Mouse (Mus musculus): ENCODE data around the gene Cpsf4l. TPM values are rescaled to one million over a fixed set of nuclear protein-coding genes. Genes with fewer than 3 reads are reported as not detected.

Cpsf4l gene
- total RNA-seq, 2 experiments from 2014 or later, result not detected

DNA sequence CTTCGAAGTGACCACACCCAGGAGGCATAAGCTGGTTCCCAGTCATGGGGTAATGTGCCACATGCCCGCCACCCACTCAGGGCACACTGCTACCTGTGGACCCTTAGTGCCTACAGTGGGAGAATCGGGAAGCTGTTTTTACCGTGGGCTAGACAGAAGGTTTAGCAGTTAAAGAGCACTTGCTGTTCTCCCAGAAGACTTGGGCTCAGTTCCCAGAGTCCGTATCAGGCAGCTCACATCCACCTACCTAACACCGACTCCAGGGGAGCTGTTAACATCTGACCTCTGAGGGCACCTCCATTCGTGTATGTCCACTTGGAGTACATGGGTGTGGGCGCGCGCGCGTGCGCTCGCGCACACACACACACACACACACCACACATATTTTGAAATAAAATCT lies 55.7 kb downstream of the Cpsf4l start:
- no peak for DNase-seq
- Histone ChIP-seq H3K4me3 (no peak overlapping the region), H3K27ac (no peak overlapping the region)
- TF ChIP-seq CTCF (IDR thresholded peaks at IDR 0.05), result no peak
- intact Hi-C loops (cut with DNase I), result no loop called here

GRCm38 (mm10) chr11:113652516-113652915 lies 57.3 kb downstream of the Cpsf4l start:
- intact Hi-C loops (cut with DNase I), result no loop called here
- TF ChIP-seq CTCF (IDR thresholded peaks at IDR 0.05), result no peak
- DNase-seq, result no peak
- Histone ChIP-seq H3K4me3 (no peak overlapping the region), H3K27ac (no peak overlapping the region)

DNA sequence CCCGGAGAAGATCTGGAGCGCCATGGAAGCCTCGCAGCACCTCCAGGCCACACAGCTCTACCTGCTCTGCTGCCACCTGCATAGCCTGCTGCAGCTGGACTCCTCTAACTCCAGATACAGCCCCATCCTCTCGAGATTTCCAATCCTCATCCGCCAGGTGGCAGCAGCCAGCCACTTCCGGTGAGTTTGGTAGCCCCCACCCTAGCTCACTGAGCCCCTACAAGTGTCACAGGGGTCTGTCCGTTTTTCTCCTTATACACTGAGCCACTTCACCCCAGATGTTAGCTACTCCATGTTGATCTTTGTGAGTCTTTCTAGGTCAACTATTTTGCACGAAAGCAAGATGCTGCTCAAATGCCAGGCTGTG lies 57.9 kb downstream of the Cpsf4l start:
- intact Hi-C loops (cut with DNase I), result no loop called here
- H3K27ac ChIP-seq, result no peak overlapping the region
- H3K4me3 ChIP-seq, result no peak overlapping the region
- TF ChIP-seq CTCF (IDR thresholded peaks at IDR 0.05), result peak; percentile 49
- peak; percentile 49 for DNase-seq

DNA sequence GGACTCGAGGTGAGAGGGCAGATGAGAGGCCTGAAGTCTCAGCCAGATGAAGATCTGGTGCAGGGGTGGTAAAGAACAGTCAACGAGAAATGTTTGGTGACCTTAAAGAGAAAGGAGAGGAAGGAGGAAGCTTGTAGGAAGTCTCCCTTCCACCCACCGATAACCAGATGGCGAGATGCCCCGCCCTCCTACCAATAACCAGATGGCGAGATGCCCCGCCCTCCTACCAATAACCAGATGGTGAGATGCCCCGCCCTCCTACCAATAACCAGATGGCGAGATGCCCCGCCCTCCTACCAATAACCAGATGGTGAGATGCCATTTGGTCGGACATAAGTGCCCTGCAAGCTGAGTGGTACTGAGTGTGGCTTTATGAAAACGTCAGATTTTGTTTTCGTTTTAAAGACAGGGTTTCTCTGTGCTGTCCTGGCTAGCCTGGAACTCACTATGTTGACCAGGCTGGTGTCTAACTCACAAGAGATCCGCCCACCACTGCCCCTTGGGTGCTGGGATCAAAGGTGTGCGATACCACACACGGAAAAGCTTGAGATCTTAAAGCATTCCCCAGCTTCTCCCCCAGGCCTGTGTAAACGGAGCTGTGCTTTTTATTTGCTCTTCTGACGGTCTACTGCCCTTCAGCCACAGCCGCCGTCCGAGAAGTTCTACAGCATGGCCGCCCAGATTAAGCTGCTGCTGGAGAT lies 58.5 kb downstream of the Cpsf4l start:
- no peak for DNase-seq
- peak overlapping the region; percentile 40; the same call in 1 of the 2 replicates for H3K27ac ChIP-seq
- H3K4me3 ChIP-seq, result no peak overlapping the region
- no peak for TF ChIP-seq CTCF (IDR thresholded peaks at IDR 0.05)
- intact Hi-C loops (cut with DNase I), result no loop called here

- Histone ChIP-seq H3K27ac (peak within 1 kb of the TSS; percentile 95), H3K4me3 (peak within 1 kb of the TSS; percentile 86)
- peak; percentile 83 for DNase-seq
- no peak for TF ChIP-seq CTCF (IDR thresholded peaks at IDR 0.05)
- intact Hi-C loops (cut with DNase I), result loop anchor here (2.0 to 5.0 kb wide), 4 partner anchors 33 to 161 kb away; partner anchors contain the start of genes Cdc42ep4, D11Wsu47e and Fam104a
These were observed 60.2 kb downstream of the Cpsf4l start, which contains the start of gene Slc39a11 for GRCm38 (mm10) chr11:113649353-113650210. TSS of gene Slc39a11 (minus strand) at chr11:113650079.

- intact Hi-C loops (cut with DNase I), result loop anchor here (2.0 to 5.0 kb wide), 4 partner anchors 33 to 162 kb away; partner anchors contain the start of genes Cdc42ep4, D11Wsu47e and Fam104a
- TF ChIP-seq CTCF (IDR thresholded peaks at IDR 0.05), result no peak
- DNase-seq, result no peak
- Histone ChIP-seq H3K27ac (peak within 1 kb of the TSS; percentile 95), H3K4me3 (peak within 1 kb of the TSS; percentile 86)
These were observed 61.0 kb downstream of the Cpsf4l start, which contains the start of gene Cog1 for GRCm38 (mm10) chr11:113648690-113649352. TSS of gene Cog1 (plus strand) at chr11:113649169.

Other genes starting within 250 kb of the Cpsf4l start
- gene Sstr2, start 90.7 kb downstream of the Cpsf4l start, total RNA-seq (2021), result not detected
- 10 to 100 TPM; 18.5 to 19.1 TPM for gene Cog1, start 60.8 kb downstream of the Cpsf4l start, total RNA-seq (2021)
- 1 to 10 TPM; 1.8 to 3.0 TPM for gene Slc39a11, start 59.9 kb downstream of the Cpsf4l start, total RNA-seq (2021)
- 10 to 100 TPM; 29.0 to 33.0 TPM for gene Fam104a, start 25.9 kb downstream of the Cpsf4l start, total RNA-seq (2021)
- gene D11Wsu47e, start 25.6 kb downstream of the Cpsf4l start, total RNA-seq (2021), result 1 to 10 TPM; 4.5 to 6.3 TPM
- 1 to 10 TPM; 5.2 to 9.1 TPM for gene Cdc42ep4, start 41.9 kb upstream of the Cpsf4l start, total RNA-seq (2021)

All from gastrocnemius, adult 2 months (tissue).